Mouse (Mus musculus) adrenal gland, postnatal 25 days (tissue): Measurements from ENCODE around the gene Myo9b. TPM values are rescaled to one million over a fixed set of nuclear protein-coding genes. Genes with fewer than 3 reads are reported as not detected.
"Not testable (repeated sequence)": the region's sequence is repeated elsewhere in the genome, so short reads cannot be mapped to it uniquely, and the experiment has no call there.

Experiments
- DNase-seq: peaks from one replicate; pipeline ENCODE4 v3.0.0; 2021; ENCODE audit warnings: mixed read lengths
- total RNA-seq: library from RNA; stranded (reverse); gene quantifications from 2 replicates; pipeline ENCODE4 v1.2.3, GENCODE M21; 2021

The Myo9b gene
- total RNA-seq, 1 experiment from 2014 or later, result 42.0 TPM

- no peak for DNase-seq
These were observed 24.3 kb downstream of the Myo9b start for GRCm38 (mm10) chr8:71296784-71297183.

GRCm38 (mm10) chr8:71297439-71297838 is 24.9 kb downstream of the Myo9b start:
- no peak for DNase-seq

GRCm38 (mm10) chr8:71299716-71300115 is 27.2 kb downstream of the Myo9b start:
- DNase-seq, result no peak

- DNase-seq, result no peak
These were observed 30.3 kb downstream of the Myo9b start for GRCm38 (mm10) chr8:71302788-71303187.

- no peak for DNase-seq
These were observed 31.1 kb downstream of the Myo9b start for GRCm38 (mm10) chr8:71303632-71304031.

GRCm38 (mm10) chr8:71305988-71306387 is 33.5 kb downstream of the Myo9b start:
- no peak for DNase-seq

GRCm38 (mm10) chr8:71307371-71307770 is 34.9 kb downstream of the Myo9b start:
- no peak for DNase-seq

- DNase-seq, result no peak
These were observed 35.4 kb downstream of the Myo9b start for GRCm38 (mm10) chr8:71307913-71308312.

GRCm38 (mm10) chr8:71310446-71310845 is 37.9 kb downstream of the Myo9b start:
- DNase-seq, result peak; percentile 21

GRCm38 (mm10) chr8:71312700-71313099 is 40.2 kb downstream of the Myo9b start:
- peak; percentile 25 for DNase-seq

- DNase-seq, result no peak
These were observed 41.4 kb downstream of the Myo9b start for GRCm38 (mm10) chr8:71313951-71314350.

- DNase-seq, result no peak
These were observed 43.5 kb downstream of the Myo9b start for GRCm38 (mm10) chr8:71315972-71316371.

- no peak for DNase-seq
These were observed 44.0 kb downstream of the Myo9b start for GRCm38 (mm10) chr8:71316486-71317031.

- not testable (repeated sequence) for DNase-seq
These were observed 46.1 kb downstream of the Myo9b start for GRCm38 (mm10) chr8:71318610-71319009.

GRCm38 (mm10) chr8:71319760-71320159 is 47.2 kb downstream of the Myo9b start:
- DNase-seq, result not testable (repeated sequence)

- no peak for DNase-seq
These were observed 50.4 kb downstream of the Myo9b start for GRCm38 (mm10) chr8:71322939-71323338.

GRCm38 (mm10) chr8:71324848-71325247 is 52.3 kb downstream of the Myo9b start:
- DNase-seq, result no peak

- not testable (repeated sequence) for DNase-seq
These were observed 65.3 kb downstream of the Myo9b start for GRCm38 (mm10) chr8:71337834-71338233.

- peak; percentile 47 for DNase-seq
These were observed 68.1 kb downstream of the Myo9b start for GRCm38 (mm10) chr8:71340625-71341024.

GRCm38 (mm10) chr8:71346581-71346980 is 74.1 kb downstream of the Myo9b start:
- DNase-seq, result no peak

GRCm38 (mm10) chr8:71351117-71351516 is 78.6 kb downstream of the Myo9b start:
- DNase-seq, result no peak

- DNase-seq, result no peak
These were observed 79.0 kb downstream of the Myo9b start for GRCm38 (mm10) chr8:71351520-71351919.

GRCm38 (mm10) chr8:71358026-71358425 is 85.5 kb downstream of the Myo9b start:
- no peak for DNase-seq

GRCm38 (mm10) chr8:71366771-71367528 is 94.4 kb downstream of the Myo9b start, which contains the start of gene Use1:
Gene Use1, plus strand, starts transcription at chr8:71366848.
- peak; percentile 88 for DNase-seq
